Mouse (Mus musculus): Measurements from ENCODE around the gene Rnf141.

Gene Rnf141

DNA sequence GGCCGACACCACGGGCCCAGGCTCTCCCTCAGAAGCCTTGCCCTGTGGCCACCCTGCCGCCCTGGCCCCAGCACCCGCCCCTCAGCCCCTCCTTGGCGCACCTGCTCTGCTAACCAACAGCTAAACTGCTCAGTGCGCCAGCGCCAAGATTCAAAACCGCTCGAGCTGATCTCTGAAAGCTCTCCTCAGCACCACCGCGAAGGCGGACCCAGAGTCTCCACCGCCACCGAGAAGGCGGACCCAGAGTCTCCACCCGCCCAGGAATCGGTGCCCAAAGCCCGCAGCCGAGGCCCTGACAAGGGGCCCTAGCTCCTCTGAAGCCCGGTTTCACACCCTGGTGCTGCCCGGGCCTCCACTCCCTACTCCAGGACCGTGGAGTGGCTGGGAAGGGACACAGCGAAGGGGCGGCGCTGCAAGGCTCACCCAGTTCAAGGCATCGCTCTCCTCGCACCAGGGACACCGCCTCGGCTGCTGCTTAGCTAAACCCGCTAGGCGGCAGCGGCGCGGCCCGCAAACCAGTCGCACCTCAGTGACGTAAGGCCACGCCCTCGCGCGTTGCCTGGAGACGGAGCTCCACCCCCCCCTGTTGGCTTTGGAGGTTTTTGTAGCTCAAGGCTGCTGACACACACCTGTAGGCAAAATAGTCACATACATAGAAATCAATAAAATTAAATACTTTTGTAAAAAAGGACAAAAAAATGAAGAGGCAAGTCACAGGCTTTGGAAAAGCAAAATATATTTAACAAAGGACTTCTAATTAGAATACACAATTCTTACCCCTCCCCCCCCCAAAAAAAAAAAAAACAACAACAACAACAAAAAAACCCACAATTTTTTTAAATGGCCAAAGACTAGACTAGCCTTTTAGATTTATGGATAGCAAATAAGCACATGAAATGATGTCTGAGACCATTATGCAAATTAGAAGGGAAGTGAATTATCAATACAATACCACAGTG, at the start of gene Rnf141:
Rnf141 (minus strand) TSS at position 542 of the 959 bp plus-strand sequence.
- peak; percentile 65 for DNase-seq (ENCODE audit: low spot score)

DNA sequence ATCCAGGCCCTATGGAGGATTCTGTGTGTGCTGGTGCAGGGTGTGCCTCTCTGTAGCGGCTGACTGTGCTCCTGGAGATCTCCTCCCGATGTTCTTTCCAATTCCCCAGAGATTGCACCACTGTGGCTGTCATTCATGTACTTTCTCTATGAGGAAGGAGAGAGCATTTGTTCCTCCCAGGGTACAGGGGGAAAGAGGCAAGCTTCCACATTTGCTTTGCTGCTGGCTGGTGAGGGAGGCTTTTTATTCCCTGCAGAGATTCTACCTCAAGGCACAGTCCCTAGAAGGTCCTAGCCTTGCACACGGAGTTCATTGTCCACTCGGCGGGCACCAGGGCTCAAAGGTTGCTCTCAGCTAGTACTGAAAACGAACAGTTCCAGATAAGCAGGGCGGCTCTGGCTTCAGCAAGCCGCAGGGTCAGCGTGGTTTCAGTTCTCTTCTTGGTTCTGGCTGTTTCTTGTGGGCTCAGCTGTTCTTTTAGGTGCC, 47.3 kb upstream of the Rnf141 start:
- no peak for DNase-seq (ENCODE audit: low spot score)

DNA sequence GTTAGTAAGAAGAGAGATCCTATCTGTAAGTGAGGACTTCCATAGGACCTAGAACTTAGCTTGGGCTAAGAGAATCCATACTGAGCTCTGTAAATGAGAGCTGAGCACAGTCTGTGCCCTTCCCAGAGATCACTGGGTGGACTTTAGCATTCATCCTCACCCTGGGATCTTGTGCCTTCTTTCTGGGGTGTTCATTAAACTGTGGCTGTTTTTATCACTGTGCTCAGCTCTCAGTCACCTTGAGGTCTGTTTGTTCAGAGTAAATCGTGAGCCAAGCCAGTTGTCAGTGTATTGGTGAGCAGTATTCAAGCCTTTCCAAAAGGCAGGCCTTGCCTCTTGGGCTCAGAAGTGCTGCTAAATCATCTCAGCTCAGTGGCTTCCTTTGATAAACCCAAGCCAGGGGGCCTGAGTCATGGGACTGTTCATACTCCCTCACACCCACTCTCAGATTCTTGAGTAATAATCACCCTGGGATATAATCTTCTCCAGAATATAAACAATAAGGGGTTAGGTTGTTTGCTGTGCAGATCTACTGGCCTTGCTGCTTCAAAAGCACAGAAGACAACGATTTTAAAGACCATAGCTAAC, 37.6 kb upstream of the Rnf141 start:
- DNase-seq (ENCODE audit: low spot score), result no peak

DNA sequence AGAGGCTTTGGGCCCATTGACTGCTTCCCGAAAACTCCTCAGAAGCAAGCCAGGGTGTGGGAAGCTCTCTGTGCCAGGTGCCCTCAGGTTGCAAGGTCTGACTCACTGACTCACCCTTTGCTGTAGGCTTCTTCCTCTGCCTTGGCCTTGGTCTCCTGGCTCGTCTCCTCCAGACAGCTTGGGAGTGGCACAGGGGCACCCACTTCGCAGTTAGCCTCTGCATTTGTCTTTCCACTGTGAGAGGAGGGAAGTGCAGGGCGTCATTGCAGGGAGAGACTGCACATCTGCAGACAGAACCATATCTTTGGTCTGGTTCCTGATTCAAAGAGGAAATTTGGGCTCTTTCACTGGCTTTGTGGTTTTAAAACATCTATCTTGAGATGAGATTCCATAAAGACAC, 33.8 kb upstream of the Rnf141 start:
- no peak for DNase-seq (ENCODE audit: low spot score)

DNA sequence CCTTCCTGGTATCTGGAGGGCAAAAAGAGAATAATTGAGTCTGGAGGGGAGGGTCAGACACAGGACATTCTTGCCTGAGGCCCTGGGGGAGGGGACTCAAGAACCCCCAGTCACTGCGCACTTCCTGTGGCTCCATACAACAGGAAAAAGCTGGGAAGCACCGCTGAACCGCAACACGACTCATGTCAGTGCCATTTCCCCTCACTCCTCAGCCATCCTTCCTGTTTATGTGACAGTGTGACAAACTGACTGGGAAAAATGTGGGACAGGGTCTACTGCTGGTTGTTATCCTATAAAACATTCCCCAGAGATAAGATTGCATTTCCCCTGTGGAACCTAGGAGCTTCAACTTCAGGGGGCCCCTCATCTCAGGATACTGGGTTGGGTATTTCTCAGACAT, 32.7 kb upstream of the Rnf141 start:
- no peak for DNase-seq (ENCODE audit: low spot score)

DNA sequence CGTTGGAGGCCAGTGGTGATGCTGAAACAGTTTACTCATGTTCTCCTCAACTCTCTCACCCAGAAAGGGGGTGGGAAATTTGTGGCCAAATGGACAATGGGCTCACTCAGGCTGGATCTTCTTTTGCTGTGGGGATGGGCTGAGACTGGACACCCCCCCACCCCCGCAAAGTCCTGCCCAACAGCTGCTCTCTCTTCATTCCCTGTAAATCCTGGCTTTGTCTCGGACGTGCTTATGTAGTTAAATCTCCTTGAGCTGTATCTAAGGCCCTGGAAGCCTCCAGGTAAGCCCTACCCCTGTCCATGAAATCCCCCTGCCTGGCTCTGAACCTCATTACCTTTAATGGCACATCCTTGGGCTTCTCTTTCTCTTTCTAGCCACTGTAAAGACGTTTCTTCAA, 24.6 kb upstream of the Rnf141 start:
- DNase-seq (ENCODE audit: low spot score), result no peak

DNA sequence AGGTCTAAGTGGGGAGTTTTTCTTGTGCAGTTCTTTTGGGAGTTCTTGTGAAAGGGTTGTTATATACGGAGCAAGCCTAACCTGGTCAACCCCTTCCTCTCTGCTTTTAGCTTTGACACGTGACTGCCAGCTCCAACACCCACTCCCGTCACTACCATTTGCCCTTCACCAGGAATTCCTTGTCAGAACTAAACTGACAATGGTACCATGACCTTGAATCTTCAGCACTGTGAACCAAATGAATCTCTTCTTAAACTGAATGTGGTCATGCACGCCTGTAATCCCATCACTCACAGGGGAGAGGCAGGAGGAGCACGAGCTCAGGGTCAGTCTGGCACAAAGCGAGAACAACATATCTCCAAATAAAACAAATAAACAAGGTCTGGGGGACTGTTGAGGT, 22.9 kb upstream of the Rnf141 start:
- DNase-seq (ENCODE audit: low spot score), result no peak

DNA sequence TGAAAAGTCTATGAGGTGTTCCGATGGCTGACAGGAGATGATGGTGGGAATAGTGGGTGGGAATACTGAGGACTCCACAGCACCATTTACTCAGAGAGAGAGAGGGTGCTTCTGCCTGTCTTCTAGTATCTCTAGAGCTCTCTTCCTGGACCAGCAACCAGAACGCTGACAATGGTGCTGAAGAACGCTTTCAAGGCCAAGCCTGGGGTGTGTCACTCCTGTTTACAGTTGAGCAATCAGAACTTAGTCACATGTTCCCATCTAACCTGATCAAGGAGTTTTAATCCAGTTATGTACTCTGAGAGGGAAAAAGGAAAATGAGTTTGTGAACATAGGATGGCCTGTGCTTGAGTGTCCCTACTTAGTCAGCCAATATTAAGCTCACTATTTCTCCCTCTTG, 21.8 kb upstream of the Rnf141 start:
- DNase-seq (ENCODE audit: low spot score), result no peak

DNA sequence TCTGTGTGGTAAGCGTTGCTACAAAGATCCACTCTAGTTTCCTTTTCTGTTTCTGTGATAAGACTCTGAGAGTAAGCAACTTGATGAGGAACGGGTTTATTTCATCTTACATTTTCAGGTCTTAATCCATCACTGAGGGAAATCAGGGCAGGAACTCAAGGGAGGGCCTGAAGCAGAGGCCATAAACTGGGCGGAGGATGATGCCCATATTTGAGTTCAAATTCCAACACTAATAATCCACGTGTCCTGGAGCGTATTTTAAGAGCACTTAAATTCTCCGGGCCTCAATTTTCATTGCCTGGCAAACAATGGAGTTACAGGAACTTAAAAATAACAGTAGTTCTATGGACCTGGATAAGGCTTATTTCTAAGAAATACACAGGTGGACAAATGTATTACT, 21.3 kb upstream of the Rnf141 start:
- no peak for DNase-seq (ENCODE audit: low spot score)

DNA sequence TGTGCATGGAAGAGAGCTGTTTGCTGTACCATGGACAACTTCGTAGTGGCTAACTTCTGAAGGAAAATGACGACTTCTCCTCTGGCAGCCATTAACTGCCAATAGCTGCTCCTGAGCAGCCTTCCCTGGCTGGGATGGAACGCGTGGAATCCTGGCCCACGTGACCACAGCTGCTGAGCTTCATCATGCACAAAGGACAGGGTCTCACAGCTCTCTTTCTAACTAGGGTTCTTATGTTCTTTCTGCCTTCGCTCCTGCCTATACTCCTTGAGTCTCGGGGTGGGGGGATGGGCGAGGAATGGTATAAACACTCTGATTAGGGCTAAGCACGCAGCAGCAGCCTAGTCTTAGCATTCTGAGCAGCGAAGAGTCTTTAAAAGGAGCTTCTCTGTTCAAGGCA, 20.8 kb upstream of the Rnf141 start:
- DNase-seq (ENCODE audit: low spot score), result no peak

DNA sequence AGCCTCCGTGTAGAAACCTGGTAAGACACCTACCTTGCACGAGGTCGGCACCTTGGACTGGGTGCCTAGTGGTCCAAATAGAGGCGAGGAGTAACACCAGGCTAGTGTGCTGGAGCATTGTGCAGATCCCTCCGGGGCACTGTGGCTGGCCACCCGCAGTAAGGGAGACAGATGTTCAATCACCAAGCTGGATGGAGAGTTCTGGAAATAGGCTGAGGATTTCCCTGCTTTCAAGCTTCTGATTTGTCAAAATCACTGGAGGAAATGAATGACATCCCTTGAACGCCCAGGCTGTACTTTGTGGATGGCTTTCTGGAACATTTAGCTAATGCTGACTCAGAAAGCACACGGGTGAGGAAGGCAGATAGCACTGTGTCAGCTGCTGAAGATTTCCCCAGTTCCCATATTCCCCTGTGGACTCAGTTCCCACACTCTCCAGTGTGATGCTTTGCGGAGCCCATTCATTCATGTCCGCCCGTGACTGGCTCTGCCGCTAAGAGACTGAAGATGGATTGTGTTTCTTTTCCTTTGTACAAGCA, 18.6 kb upstream of the Rnf141 start, which contains the start of gene Lyve1:
Lyve1 (minus strand) TSS at position 489 of the 539 bp plus-strand sequence.
- DNase-seq (ENCODE audit: low spot score), result no peak

DNA sequence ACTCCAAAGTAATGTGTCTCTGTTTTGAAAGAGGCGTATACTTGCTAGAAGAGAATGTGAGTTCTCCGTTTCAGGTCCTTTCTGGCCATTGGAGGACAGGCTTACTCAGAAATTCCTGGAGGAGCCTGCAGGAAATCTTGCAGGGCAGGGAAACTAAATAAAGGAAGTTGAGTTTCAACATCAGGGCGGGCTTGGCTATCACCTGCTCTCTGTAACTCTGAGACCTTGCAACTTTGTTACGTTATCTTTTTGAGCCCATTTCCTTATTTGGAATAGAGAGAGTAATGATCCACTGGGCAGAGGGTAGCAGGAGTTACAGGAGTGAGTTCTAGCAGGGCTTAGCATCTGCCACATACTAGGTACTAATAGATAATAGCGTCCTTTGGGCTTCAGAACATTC, 15.9 kb upstream of the Rnf141 start:
- DNase-seq (ENCODE audit: low spot score), result no peak

DNA sequence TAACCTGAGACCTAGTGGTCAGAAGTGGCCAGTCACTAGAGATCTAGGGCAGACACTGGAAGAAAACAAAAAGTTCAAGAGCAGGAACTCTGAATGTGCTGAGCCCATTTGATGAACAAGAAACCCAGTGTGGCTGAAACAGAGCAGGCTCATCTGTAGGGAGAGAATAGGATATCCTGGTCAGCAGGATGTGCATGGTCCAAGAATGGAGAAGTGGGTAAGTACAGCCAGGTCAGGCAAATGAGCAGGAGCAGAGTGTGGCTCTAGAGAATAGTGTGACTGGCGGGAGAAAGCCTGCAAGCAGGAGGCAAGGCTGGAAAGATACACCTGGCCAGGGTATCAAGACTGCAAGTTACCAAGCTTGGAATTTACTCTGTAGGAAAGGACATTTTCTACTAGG, 11.3 kb upstream of the Rnf141 start:
- DNase-seq (ENCODE audit: low spot score), result no peak

DNA sequence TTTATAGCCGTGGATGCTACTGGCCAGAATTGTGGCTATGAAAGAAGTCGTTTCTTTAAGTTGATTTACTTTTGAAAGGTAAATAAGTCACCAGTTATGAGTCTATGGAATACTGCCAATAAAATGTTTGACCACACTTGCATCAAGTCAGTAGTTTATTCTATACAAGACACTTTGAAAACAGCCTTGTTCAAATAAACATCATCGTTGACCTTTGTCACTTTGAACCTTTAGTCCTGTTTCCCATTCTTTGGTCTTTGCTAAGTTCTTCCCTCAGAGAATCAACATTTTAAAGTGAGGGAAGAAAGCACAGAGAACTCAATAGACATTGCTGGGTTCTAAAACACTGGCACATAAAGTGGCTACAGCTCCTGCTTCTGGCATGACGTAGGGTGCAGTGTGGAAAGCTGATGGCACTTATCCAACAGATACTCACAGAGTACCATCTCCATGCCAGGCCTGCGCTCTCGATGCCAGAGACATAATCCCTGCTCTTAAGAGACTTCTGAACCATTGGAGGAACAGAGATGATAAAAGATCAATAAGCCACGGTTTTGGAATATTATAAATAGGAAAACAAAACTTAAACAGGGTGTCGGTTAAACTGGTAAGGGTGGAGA, 10.8 kb upstream of the Rnf141 start:
- DNase-seq (ENCODE audit: low spot score), result no peak

DNA sequence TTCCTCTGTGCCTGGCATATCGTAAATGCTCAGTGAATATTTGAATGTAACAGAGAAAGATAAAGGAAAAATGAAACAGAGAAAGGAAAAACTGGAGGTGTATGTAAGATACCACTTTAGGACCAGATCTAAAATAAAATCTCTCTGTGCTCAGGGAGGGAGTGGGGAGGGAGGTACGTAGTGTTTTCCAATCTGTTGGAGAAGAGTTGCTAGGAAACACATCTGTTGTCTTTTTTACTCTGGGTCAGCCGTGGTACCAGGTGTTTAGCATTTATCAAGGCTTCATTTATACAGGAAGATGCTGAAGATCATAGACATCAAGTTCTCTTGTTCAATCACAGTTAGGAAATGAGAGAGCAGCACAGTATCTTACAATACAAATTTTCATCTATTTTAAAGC, 10.3 kb upstream of the Rnf141 start:
- no peak for DNase-seq (ENCODE audit: low spot score)

DNA sequence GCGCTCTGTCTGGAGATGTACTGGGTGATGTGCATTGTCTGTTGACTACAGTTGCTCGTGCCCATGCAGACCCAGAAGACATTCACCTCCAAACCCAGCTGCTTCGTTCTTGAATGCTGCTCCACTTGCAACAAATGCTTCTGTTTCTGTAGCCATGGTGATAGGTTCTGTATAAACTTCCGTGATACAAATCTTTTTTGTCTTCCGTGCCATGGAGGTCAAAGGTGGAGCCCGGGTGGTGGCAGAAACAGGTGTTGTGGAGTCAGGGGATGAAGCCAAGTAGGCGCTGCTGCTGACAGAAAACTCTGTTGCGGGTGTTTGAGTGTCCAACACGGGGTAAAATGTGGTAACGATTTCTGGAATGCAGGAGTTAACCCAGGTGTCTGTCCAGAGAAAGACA, 9.4 kb upstream of the Rnf141 start:
- DNase-seq (ENCODE audit: low spot score), result no peak

DNA sequence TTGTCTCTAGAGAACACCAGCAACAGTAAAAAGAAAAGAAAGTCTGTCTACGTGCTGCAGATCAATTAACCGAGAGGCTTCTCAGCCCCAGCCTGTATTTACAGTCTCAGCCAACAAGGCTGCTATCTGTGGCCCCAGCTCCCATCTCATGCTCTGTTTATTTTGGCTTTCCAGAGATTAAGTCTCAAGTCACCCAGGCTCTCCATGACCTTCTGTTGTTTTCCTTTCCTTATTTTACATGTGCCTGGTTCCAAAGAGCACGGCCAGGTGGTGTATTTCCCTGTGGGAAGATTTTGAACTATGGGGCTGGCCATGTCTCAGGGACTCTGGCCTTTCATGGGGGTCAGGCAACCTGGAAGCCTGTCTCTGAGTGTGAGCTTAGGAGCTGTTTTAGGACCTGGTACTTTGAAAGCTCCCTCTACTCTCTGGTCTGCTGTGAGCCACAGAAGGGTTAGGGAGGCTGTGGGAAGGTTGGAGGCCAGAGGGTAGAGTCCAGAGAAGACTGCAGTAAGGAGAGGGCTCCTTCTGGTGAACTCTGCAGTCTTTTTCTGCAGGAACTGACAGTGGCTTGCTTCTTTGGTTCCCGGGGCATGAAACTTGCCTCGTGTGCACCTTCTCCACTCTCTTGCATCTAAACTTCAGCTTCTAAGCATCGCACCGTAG, 7.4 kb upstream of the Rnf141 start:
- DNase-seq (ENCODE audit: low spot score), result no peak

DNA sequence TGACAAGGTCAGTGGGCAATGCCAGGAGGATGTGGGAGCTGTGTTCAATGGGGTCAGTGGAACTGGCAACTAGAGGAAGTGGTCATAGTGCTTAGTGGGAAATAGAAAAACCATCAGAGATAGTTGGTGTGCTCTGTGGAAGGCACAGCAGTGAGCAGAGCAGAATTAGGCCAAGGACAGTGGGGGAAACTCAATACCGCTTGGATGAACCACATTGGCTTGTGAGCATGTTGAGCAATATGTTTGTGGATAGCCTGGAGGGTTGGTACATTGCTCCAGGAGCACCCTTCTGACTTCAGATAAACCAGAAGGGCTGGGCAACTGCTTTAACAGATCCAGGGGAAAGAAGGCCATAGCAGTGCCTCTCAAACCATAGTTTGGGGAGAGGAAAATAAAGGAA, 4.1 kb upstream of the Rnf141 start:
- no peak for DNase-seq (ENCODE audit: low spot score)

DNA sequence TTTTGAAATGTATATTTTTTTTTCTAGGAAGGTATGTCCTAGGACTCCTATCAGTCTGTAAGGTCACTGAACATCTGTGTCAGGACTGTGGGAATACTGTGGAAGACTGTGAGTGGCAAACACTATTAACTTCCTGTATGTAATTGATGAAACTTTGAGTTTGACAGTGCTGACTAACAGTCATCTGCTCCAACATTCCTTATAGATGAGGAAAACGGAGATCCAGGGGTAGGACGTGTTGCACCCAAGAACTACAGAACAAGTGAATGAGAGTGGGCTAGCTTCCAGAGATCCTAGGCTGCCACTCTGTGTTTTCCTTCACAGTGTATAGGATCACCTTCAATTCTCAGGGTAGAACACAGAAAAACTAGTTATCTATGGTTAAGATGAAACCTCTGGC, 3.1 kb upstream of the Rnf141 start:
- no peak for DNase-seq (ENCODE audit: low spot score)

DNA sequence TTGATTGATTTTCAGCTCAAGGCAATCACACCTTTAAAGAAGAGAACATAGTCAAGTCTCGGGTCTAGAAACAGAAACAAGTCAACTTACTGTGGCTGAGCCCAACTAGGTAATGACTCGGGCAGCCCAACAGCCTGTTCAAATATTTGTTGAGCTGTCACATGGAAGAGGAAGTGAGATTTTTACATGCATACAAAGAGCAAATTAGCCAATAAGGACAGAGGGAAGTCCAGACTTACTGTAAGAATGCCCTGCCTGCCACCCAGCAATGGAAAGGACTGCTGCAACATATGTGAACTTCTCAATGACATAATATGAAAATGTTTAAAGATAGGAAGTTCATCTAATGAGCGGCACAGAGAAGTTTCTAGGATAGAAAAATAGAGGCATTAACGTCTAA, 3.9 kb downstream of the Rnf141 start:
- DNase-seq (ENCODE audit: low spot score), result no peak

DNA sequence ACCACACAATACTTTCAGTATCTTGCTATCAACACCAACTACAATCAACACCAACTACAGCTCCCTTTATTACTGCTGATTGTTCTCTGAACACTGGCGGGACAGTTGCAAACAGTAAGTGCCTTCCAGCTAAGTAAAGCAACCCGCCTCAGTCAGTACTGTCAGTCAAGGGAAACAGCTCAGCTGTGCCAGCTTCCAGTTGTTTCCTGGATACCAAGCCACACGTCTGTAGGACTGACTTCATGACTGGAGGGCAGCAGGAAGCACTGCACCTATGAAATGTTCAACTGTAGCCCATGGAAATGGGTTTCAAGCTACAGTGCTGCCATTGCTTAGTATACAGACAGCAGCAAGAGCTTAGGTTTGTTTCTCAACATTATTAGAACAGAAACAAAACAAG, 9.7 kb downstream of the Rnf141 start:
- DNase-seq (ENCODE audit: low spot score), result no peak

DNA sequence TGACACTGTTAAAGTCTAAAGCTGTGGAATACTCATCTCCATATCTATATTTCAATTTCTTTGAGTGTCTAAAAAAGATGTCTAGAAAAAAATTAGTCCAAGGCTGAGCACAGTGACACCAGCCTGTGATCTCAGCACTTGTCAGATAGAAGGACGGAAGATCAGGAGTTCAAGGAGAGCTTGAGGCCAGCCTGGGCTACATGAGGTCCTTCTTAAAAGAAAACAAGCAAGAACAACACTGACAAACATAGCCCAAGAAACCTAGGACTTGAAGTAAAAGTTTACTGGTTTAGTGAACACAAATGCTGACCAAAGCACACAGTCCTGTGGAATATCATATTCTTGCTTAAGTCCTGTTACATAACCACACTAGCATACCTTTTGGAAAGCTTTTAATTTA, 10.2 kb downstream of the Rnf141 start:
- no peak for DNase-seq (ENCODE audit: low spot score)

All from urinary bladder, postnatal 10 days (tissue).